Mouse (Mus musculus) heart, postnatal 0 days (tissue): ENCODE measurements around the gene Ahnak.

ENCODE experiments used
- CTCF ChIP-seq: IDR thresholded peaks from 2 replicates; pipeline ENCODE4 v1.5.1; 2016; ENCODE audit warnings: antibody characterized with exemption, control low read depth, low read depth
- EP300 ChIP-seq: IDR thresholded peaks from 2 replicates; pipeline ENCODE4 v1.6.1; 2016; ENCODE audit warnings: antibody characterized with exemption, low read depth

- TF ChIP-seq EP300, result no peak
- no peak for TF ChIP-seq CTCF
Measured at GRCm38 (mm10) chr19:9058944-9059343, 69.9 kb downstream of the Ahnak start.
